Mouse (Mus musculus): ENCODE measurements around the gene Ptprn2. TPM values are rescaled to one million over a fixed set of nuclear protein-coding genes. Genes with fewer than 3 reads are reported as not detected.

Gene Ptprn2
- polyA plus RNA-seq, 1 experiment from 2014 or later: 0.09 TPM

GRCm38 (mm10) chr12:116847021-116847420 is 361.5 kb downstream of the Ptprn2 start:
- H3K27me3 ChIP-seq (ENCODE audit: low read depth, poor library complexity, severe bottlenecking): no peaks in the 10 kb centered on the region
- no peaks in the 10 kb centered on the region for H3K9me3 ChIP-seq (replicated peaks)
- 82% methylated on average over 4 of the region's 4 CpGs for WGBS
- no peaks in the 10 kb centered on the region for H3K36me3 ChIP-seq
- H3K4me1 ChIP-seq: no peaks in the 10 kb centered on the region
- H3K27ac ChIP-seq: no peak overlapping the region
- no peak overlapping the region for H3K4me3 ChIP-seq
- no peak for DNase-seq (ENCODE audit: low spot score)

DNA sequence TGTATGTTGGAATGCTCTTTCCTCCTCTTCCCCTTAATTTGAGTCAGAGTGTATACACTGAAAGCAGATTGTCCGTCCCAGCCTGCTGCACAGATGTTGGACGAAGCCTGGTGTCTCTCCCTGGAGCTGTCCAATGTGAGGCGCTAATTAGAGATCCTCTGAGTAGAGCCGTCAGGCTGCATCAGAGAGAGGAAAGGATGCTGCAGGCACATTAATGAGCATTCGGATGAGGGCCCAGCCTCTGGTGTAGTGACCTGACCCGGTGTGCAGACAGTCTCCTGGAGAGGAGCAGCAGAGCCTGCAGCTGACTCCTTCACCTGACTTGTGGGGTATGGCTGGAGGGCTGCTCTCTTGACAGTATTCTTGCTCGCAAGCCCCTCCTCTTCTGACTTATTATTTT is 370.8 kb downstream of the Ptprn2 start:
- Histone ChIP-seq H3K36me3 (no peaks in the 10 kb centered on the region), H3K9me3 (replicated peaks) (no peaks in the 10 kb centered on the region), H3K4me3 (no peak overlapping the region), H3K27ac (no peak overlapping the region), H3K4me1 (no peaks in the 10 kb centered on the region), H3K27me3 (ENCODE audit: low read depth, poor library complexity, severe bottlenecking) (no peaks in the 10 kb centered on the region)
- 67% methylated on average over 7 of the region's 7 CpGs for WGBS
- DNase-seq (ENCODE audit: low spot score): no peak

GRCm38 (mm10) chr12:116861360-116862017 is 376.0 kb downstream of the Ptprn2 start:
- Histone ChIP-seq H3K27me3 (ENCODE audit: low read depth, poor library complexity, severe bottlenecking) (no peaks in the 10 kb centered on the region), H3K9me3 (replicated peaks) (no peaks in the 10 kb centered on the region), H3K4me3 (no peak overlapping the region), H3K27ac (no peak overlapping the region), H3K4me1 (no peaks in the 10 kb centered on the region), H3K36me3 (no peaks in the 10 kb centered on the region)
- DNase-seq (ENCODE audit: low spot score): no peak
- WGBS: 93% methylated on average over 4 of the region's 4 CpGs

- 92% methylated on average over 4 of the region's 4 CpGs for WGBS
- Histone ChIP-seq H3K27ac (no peak overlapping the region), H3K27me3 (ENCODE audit: low read depth, poor library complexity, severe bottlenecking) (no peaks in the 10 kb centered on the region), H3K4me3 (no peak overlapping the region), H3K36me3 (no peaks in the 10 kb centered on the region), H3K9me3 (replicated peaks) (no peaks in the 10 kb centered on the region), H3K4me1 (no peaks in the 10 kb centered on the region)
- DNase-seq (ENCODE audit: low spot score): no peak
Measured at GRCm38 (mm10) chr12:116863291-116863899, 377.9 kb downstream of the Ptprn2 start.

- Histone ChIP-seq H3K27me3 (ENCODE audit: low read depth, poor library complexity, severe bottlenecking) (no peaks in the 10 kb centered on the region), H3K36me3 (no peaks in the 10 kb centered on the region)
Measured at GRCm38 (mm10) chr12:116873866-116874585, 388.5 kb downstream of the Ptprn2 start.

DNA sequence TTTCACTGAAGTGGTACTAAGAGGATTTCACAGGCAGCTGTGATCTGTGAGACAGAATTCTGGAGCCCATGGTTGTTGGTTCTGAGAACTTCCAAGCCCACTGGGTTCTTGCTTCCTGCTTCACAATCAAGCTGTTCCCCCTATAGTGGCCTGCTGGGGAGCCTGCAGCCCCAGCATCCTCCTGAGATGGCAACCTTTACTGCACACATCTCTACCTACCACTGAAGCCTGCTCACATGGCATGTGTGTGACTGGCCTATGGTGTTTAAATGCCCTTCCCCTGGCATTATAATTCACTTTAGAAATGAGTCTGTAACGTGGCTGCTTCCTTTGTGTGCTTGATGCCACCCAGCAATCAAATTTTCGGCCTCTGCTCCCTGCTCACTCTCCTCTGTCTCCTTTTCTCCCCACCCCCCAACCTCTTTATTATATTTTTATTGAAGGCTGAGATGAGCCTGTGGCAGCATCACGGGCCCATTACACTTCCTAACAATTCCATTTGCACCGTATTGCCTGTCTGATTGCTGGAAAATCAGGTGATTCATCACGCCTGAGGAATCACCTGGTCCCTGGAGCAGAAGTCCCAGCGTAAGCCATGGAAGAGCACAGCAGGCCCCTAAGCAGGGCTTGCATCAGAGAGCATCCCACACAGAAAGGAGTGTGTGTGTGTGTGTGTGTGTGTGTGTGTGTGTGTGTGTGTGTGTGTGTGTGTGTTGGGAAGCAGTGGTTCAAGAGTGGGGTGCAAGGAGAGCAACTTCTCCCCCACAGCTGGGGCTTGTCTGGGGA is 402.2 kb downstream of the Ptprn2 start:
- H3K27me3 ChIP-seq (ENCODE audit: low read depth, poor library complexity, severe bottlenecking): no peaks in the 10 kb centered on the region
- no peak overlapping the region for H3K4me3 ChIP-seq
- H3K4me1 ChIP-seq: no peaks in the 10 kb centered on the region
- no peaks in the 10 kb centered on the region for H3K9me3 ChIP-seq (replicated peaks)
- H3K36me3 ChIP-seq: no peaks in the 10 kb centered on the region
- no peak overlapping the region for H3K27ac ChIP-seq
- no peak for DNase-seq (ENCODE audit: low spot score)
- WGBS: 84% methylated on average over 6 of the region's 6 CpGs

More at GRCm38 (mm10) chr12:116873866-116874585, 388.5 kb downstream of the Ptprn2 start:
- 94% methylated on average over 1 of the region's 1 CpGs for WGBS
- Histone ChIP-seq H3K4me1 (no peaks in the 10 kb centered on the region), H3K4me3 (no peak overlapping the region), H3K9me3 (replicated peaks) (no peaks in the 10 kb centered on the region), H3K27ac (no peak overlapping the region)
- no peak for DNase-seq (ENCODE audit: low spot score)

- Histone ChIP-seq H3K27ac (no peak overlapping the region), H3K36me3 (no peaks in the 10 kb centered on the region), H3K27me3 (ENCODE audit: low read depth, poor library complexity, severe bottlenecking) (no peaks in the 10 kb centered on the region), H3K4me3 (no peak overlapping the region), H3K4me1 (no peaks in the 10 kb centered on the region), H3K9me3 (replicated peaks) (no peaks in the 10 kb centered on the region)
- DNase-seq (ENCODE audit: low spot score): no peak
- 85% methylated on average over 2 of the region's 2 CpGs for WGBS
Measured at GRCm38 (mm10) chr12:116888856-116889255, 403.3 kb downstream of the Ptprn2 start.

DNA sequence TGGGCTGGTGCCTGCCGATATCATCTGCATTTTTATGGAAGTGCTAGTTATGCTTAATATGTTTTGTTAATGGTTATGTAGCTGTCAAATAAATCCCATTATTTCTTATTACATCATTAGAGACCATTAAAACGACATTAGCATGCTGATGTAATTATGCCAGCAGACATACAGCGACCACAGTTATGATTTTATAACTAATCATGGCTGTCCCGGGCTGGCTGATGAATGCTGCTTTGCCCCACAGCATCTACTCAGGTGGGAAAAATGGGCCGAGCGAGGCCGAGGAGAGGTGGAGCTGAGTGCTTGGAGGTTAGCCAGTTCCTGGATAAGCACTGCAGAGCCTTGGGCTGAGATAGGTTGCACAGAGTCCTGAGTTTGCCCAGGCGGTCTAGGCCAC is 407.1 kb downstream of the Ptprn2 start:
- H3K9me3 ChIP-seq (replicated peaks): no peaks in the 10 kb centered on the region
- H3K27me3 ChIP-seq (ENCODE audit: low read depth, poor library complexity, severe bottlenecking): no peaks in the 10 kb centered on the region
- no peak overlapping the region for H3K27ac ChIP-seq
- H3K36me3 ChIP-seq: no peaks in the 10 kb centered on the region
- no peak for DNase-seq (ENCODE audit: low spot score)
- 90% methylated on average over 8 of the region's 8 CpGs for WGBS
- H3K4me1 ChIP-seq: no peaks in the 10 kb centered on the region
- H3K4me3 ChIP-seq: no peak overlapping the region

DNA sequence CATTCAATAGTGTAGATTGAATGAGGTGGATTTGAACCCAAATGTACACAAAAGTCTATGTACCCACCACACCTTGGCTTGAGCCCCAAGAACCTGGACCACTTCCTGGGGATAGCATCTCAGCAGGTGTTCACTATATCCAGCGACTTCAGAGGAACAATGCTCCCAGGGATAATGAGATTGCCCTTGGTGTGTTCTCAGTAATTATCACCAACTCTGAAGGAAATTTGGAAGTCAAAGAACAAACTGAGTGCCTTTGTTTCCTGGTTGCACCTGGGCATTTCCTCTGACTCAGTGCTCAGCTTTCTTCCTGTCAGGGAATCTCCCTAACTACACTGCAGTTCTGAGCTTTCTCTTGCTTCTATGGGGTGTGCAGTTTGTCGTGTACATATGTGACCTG is 411.1 kb downstream of the Ptprn2 start:
- no peaks in the 10 kb centered on the region for H3K9me3 ChIP-seq (replicated peaks)
- no peaks in the 10 kb centered on the region for H3K27me3 ChIP-seq (ENCODE audit: low read depth, poor library complexity, severe bottlenecking)
- no peak overlapping the region for H3K4me3 ChIP-seq
- no peak for DNase-seq (ENCODE audit: low spot score)
- H3K4me1 ChIP-seq: no peaks in the 10 kb centered on the region
- H3K36me3 ChIP-seq: no peaks in the 10 kb centered on the region
- H3K27ac ChIP-seq: no peak overlapping the region
- 63% methylated on average over 2 of the region's 2 CpGs for whole genome bisulfite sequencing

GRCm38 (mm10) chr12:116901773-116902172 is 416.3 kb downstream of the Ptprn2 start:
- no peaks in the 10 kb centered on the region for H3K36me3 ChIP-seq

GRCm38 (mm10) chr12:116907424-116907823 is 421.9 kb downstream of the Ptprn2 start:
- no peaks in the 10 kb centered on the region for H3K36me3 ChIP-seq
- no peak overlapping the region for H3K27ac ChIP-seq
- WGBS: 79% methylated on average over 1 of the region's 1 CpGs
- no peaks in the 10 kb centered on the region for H3K27me3 ChIP-seq (ENCODE audit: low read depth, poor library complexity, severe bottlenecking)
- H3K4me1 ChIP-seq: no peaks in the 10 kb centered on the region
- no peak for DNase-seq (ENCODE audit: low spot score)
- no peak overlapping the region for H3K4me3 ChIP-seq
- no peaks in the 10 kb centered on the region for H3K9me3 ChIP-seq (replicated peaks)

More at GRCm38 (mm10) chr12:116901773-116902172, 416.3 kb downstream of the Ptprn2 start:
- WGBS: 89% methylated on average over 3 of the region's 3 CpGs
- DNase-seq (ENCODE audit: low spot score): no peak
- no peaks in the 10 kb centered on the region for H3K9me3 ChIP-seq (replicated peaks)
- H3K27ac ChIP-seq: no peak overlapping the region
- H3K4me1 ChIP-seq: no peaks in the 10 kb centered on the region
- H3K4me3 ChIP-seq: no peak overlapping the region
- H3K27me3 ChIP-seq (ENCODE audit: low read depth, poor library complexity, severe bottlenecking): no peaks in the 10 kb centered on the region

GRCm38 (mm10) chr12:116908668-116909067 is 423.1 kb downstream of the Ptprn2 start:
- Histone ChIP-seq H3K9me3 (replicated peaks) (no peaks in the 10 kb centered on the region), H3K27me3 (ENCODE audit: low read depth, poor library complexity, severe bottlenecking) (no peaks in the 10 kb centered on the region), H3K36me3 (no peaks in the 10 kb centered on the region), H3K4me1 (no peaks in the 10 kb centered on the region), H3K4me3 (no peak overlapping the region), H3K27ac (no peak overlapping the region)
- WGBS: 76% methylated on average over 2 of the region's 2 CpGs
- DNase-seq (ENCODE audit: low spot score): no peak

DNA sequence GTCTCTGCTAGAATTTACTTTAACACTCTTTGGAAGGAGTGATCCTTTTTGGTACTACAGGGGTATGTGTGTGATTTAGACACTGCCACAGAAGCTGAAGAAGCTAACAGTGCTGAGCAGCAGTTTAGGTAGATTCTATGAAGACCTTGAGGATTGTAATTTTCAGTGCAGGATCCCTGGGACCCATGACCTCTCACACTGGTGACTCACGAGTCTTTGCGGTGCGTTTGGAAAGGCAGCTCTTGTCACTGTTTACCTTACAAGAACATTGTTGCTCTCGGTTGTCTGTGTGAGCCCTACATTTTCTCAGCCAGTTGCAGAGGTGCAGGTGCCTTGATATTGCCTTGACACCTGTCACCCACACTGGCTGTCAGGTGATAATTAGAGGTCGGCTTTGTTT is 431.3 kb downstream of the Ptprn2 start:
- 78% methylated on average over 5 of the region's 5 CpGs for WGBS
- Histone ChIP-seq H3K27ac (no peak overlapping the region), H3K27me3 (ENCODE audit: low read depth, poor library complexity, severe bottlenecking) (no peaks in the 10 kb centered on the region), H3K4me1 (no peaks in the 10 kb centered on the region), H3K9me3 (replicated peaks) (no peaks in the 10 kb centered on the region), H3K4me3 (no peak overlapping the region), H3K36me3 (no peaks in the 10 kb centered on the region)
- no peak for DNase-seq (ENCODE audit: low spot score)
